Mouse (Mus musculus) right cerebral cortex, postnatal 14 days (tissue): Measurements from ENCODE around the gene Gab2.

ENCODE experiments used
- DNase-seq: peaks from one replicate; pipeline ENCODE4 v3.0.0; 2022

The Gab2 gene

DNA sequence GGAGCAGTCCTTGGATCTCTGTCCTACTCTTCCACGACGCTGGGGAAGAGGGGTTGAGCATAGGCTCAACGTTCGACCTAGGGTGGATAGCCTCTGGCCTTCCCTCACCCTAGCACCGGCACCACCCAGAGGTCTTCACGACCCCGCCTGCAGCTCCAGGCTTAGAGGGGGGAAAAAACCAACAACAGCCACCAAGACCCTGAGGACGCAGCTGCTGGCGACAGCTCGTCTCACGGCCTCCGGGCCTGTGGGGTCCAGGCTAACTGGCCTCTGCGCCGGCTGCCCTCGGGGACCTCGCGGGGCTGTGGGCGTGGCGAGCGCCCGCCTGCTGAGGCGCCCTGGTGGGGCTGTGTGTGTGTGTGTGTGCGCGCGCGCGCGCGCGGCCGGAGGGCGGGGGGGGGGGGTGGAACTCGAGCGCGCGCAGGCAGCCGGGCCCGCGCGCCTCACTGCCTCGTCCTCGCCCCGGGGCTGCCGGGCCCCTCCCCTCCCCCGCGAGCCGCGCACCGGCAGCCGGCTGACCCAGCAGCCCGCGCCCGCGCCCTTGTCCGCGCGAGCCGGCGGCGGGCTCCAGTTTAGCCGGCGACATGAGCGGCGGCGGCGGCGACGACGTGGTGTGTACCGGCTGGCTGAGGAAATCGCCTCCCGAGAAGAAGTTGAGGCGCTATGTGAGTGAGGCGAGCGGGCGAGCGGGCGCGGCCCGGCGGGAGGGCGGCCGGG lies at the start of gene Gab2:
Gene Gab2 (plus strand): TSS at position 345 of the 717 bp plus-strand sequence.
- DNase-seq, result peak; percentile 69

DNA sequence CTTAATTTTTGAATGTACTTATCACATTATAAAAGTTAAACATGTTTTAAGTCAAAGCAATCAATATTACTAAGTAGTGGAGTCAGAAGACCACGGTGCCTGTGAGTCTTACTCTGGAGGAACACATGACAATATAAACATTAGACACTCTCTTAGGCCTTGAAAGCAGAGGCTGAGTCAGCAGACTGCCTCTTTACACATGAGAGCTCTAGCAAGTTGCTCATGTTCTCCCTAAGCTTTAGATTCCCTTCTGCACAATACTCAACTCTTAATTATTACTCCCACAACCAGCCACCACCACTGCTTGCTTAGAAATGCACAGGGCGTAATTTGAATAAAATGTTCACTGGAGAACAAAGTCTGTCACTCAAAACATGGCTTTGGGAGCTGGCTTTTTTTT lies 49.0 kb upstream of the Gab2 start:
- DNase-seq, result no peak

GRCm38 (mm10) chr7:97039641-97040040 lies 41.7 kb upstream of the Gab2 start:
- DNase-seq, result no peak

DNA sequence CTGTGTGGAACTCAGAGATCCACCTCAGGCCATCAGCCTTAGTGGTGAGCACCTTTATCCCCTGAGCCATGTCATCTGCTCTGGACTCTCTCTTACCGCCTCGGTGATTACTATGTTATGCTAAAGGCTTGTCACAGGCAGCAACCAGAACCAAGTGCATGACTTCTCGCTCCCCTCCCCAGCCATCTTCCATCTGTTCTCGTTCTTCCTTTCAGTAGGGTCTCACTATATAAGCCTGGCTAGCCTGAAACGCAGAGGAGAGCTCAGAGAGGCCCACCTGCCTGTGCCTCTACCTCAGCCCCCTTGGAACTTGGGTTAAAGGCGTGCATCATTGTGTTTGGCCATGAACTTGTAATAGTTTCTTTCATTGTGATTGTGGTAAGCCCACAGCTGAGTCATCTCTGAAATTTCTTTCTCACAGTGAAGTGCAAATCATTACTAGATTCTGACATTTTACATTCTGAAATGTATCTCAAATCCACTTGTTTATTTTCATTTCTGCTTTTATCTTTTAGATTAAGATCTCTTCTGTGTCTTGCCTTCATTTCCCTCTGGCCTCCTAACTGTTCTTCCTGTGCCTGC lies 39.4 kb upstream of the Gab2 start:
- no peak for DNase-seq

DNA sequence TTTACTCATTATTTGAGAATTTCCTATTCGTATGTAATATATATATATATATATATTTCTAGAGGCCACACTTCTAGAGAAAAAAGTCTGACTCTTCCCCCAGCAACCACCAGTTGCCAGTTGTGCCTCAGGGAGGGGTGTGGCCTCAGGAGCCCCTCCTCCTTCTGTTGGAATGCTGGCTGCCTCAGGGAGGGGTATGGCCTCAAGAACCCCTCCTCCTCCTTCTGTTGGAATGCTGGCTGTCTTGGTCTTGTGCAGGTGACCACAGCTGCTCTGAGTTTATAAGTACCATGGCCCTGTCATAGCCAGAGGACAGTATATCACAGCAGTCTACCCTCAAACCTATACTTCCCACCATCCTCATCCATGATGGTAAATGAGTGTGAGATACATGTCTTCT lies 38.4 kb upstream of the Gab2 start:
- no peak for DNase-seq

DNA sequence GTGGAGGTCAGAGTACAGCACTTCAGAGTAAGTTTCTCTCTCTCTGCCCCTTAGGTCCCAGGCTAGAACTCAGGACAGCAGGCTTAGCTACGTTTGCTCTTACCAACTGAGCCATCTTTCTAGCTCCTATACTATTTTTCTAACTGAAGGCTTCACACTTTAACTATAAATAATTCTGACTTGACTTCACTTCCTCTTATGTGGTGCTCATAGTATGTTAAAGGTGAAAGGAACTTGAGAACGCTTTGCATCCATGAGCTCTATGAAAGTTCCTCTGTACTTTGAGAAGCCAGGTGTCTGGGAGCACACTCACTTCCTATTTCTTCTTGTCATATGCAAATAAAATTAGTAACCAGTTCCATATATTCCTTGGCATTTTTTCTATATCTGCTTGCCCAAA lies 20.4 kb upstream of the Gab2 start:
- no peak for DNase-seq

- DNase-seq, result no peak
These were observed 9.9 kb upstream of the Gab2 start for GRCm38 (mm10) chr7:97071512-97071911.

DNA sequence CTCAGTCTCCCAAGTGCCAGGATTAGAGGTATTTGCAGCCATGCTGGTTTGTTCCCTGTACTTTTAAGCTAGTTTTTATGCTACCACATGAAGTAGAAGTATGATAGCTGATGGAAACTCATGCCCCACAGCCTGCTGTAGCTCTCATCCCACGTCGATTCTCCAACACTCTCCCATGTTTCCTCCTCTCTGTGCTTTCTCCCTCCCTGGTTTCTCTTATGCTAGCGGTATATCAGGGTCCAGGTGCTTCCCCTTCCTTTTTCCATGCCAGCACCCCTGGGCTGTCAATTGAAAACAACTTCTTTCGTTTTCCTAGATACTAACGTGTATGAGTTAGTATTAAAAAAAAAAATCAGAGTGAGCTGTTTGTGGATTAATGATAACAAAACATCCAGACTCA lies 9.3 kb upstream of the Gab2 start:
- no peak for DNase-seq

GRCm38 (mm10) chr7:97074974-97075373 lies 6.4 kb upstream of the Gab2 start:
- DNase-seq, result no peak

- no peak for DNase-seq
These were observed 4.4 kb upstream of the Gab2 start for GRCm38 (mm10) chr7:97076977-97077376.

DNA sequence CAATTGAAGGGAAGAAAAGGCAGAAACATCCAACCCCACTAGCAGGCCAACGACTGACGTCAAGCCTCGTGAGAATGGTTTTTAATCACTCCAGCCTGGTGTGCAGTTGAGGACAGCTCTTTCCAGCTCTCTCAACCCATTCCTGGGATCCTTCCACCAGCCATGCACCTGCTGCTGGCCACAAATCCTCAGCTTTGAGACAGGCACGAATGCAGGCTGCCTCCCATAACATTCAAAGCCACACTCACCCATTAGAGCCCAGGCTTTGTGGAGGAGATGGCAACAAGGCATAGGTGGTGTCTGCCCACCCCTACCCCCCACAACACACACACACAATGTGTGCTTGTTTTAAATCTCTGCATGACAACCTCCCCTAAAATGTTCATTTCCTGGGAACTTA lies 2.7 kb upstream of the Gab2 start:
- peak; percentile 6 for DNase-seq

DNA sequence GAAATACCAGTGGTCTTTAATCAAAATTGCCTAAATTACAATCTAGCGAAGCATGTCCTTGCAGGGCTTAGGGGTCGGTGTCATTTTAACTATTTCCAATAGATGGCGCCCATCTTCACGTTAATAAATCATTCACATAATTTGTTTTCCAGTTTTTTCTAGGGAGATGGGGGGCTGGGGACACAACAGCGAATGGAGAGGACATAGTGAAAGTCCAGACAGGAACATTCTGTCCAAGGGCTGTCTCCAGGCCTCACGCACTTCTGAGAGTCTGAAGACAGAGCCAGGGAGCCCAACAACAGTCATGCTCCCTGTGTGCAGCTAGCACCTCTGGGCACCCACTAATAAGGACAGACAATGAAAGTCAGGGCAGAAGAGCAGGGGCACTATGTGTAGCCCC lies 2.2 kb upstream of the Gab2 start:
- no peak for DNase-seq

DNA sequence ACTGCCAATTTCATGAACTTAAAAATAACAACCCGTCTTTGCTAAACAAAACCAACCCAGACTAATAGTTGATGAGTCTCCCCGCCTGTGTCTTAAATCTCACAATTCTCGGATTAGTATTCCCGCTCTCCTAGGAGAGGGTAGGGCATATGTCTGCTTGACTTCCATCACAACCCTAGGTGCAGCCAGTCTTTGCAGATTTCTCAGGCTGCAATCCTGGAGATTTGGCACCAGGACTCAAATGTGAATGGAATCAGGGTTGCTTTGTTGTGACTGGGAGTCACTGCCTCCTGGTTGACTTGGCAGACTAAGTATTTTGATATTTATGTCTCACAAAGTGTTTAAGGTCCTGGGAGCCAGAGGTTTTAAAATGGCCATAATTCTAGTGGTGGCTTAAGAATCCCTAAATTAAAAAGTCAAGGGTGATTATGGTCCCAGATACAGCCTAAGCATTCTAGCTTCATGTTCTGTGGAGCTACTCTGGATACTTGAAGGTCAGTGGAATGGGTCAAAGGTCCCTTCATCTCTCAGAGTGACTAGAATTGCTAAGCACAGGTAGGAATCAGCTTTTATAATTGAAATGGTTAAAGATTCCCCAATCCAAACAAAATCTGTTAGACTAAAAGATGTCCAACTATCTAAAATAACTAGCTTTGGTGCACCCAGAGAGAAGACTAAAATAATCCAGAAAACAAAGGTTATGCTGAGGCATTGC lies 1.6 kb upstream of the Gab2 start:
- no peak for DNase-seq

GRCm38 (mm10) chr7:97080621-97081241 lies 655 bp upstream of the Gab2 start:
- no peak for DNase-seq

DNA sequence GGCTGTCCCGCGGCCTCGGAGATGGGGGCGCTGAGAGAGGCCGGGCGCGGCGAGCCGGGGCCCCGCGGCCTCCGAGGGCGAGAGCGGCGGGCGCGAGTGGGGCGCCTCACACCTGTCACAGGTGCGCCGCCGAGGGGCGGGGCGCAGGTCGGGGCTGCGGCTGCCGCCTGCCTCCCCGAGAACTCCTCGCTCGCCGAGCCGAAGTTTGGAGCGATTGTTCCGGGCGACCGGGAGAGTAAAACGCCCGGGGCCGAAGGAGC lies 503 bp downstream of the Gab2 start:
- no peak for DNase-seq

- peak; percentile 29 for DNase-seq
These were observed 1.1 kb downstream of the Gab2 start for GRCm38 (mm10) chr7:97082219-97083101.

DNA sequence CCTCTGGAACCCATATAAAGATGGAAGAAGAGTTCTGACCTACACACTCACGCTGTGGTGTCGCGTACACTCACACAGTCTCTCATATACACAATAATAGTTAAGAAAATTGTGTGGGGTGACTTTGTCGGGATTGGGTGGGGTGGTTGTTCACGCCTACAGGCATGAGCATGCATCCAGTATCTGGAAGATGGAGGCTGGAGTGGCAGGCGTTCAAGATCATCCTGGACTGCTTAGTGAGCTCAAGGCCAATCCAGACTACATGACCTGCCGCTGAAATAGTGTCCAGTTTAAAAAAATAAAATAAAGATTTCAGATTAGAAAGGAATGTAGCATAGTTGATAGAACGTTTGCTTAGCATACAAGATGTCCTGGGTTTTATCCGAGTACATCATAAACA lies 2.2 kb downstream of the Gab2 start:
- DNase-seq, result no peak

- DNase-seq, result no peak
These were observed 2.8 kb downstream of the Gab2 start for GRCm38 (mm10) chr7:97084181-97084580.

- no peak for DNase-seq
These were observed 3.9 kb downstream of the Gab2 start for GRCm38 (mm10) chr7:97085291-97085690.

GRCm38 (mm10) chr7:97094241-97094640 lies 12.9 kb downstream of the Gab2 start:
- no peak for DNase-seq

- no peak for DNase-seq
These were observed 26.7 kb downstream of the Gab2 start for GRCm38 (mm10) chr7:97108119-97108518.

DNA sequence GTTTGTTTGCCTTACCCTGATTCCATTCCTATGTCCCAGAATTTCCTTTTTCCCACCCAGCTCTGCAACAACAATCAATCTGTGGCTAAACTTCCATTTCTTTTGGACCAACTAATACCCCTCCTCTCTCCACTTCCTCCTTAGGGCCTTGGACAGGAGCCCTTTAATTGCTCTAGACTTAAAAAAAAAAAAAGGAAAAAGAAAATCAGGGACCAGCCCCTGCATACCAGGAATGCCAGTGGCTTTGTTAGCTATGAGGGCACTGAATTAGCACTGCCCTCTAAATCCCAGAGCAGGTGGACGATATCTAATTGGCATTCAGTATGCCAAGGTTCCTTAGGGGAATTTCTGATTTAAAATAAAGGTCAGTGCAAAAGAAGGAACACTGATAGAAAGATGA lies 47.6 kb downstream of the Gab2 start:
- DNase-seq, result no peak

DNA sequence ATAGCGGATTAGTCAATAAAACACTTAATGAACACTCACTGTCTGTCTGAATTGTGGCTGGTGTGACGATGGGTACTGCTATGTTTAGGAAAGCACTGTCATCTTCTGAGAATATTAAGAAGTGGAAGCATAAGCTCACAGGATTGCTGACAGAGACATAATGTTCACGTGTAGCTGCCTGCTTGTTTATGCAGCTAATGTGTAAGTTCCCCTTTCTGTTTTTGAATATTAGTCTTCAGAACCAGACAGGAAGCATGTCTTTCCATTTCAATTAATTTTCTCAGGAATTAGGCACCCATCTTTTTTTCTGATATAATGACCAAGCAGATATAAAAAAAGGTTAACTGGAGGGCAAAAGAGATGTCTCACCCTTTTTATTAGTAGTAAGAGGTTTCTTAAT lies 55.1 kb downstream of the Gab2 start:
- no peak for DNase-seq
